Mouse (Mus musculus) layer of hippocampus, adult 18-20 months (tissue): ENCODE measurements at regions not wholly inside any gene's neighbourhood (a gene's known extent, or its start where the extent isn't known, plus 50 kb on each side); places are given as distances from the start of the nearest gene placed in this dataset.
"Not testable (repeated sequence)": the region's sequence is repeated elsewhere in the genome, so short reads cannot be mapped to it uniquely, and the experiment has no call there.

Experiments used
- DNase-seq, 2 experiments: peaks; one replicate each; pipeline ENCODE4 v3.0.0; 2022; ENCODE audit warnings: low spot score in 2 of 2

GRCm38 (mm10) chrX:131383501-131383900 lies 1634.0 kb downstream of the Diaph2 start:
- DNase-seq: no peak

- DNase-seq: no peak
Observed at GRCm38 (mm10) chrX:131402189-131402588, 1652.6 kb downstream of the Diaph2 start.

GRCm38 (mm10) chrX:131402891-131403290 lies 1653.3 kb downstream of the Diaph2 start:
- not testable (repeated sequence) for DNase-seq

GRCm38 (mm10) chrX:131406685-131407084 lies 1657.1 kb downstream of the Diaph2 start:
- no peak for DNase-seq

GRCm38 (mm10) chrX:131410567-131410966 lies 1661.0 kb downstream of the Diaph2 start:
- DNase-seq: no peak

GRCm38 (mm10) chrX:131422178-131422577 lies 1672.6 kb downstream of the Diaph2 start:
- no peak for DNase-seq

DNA sequence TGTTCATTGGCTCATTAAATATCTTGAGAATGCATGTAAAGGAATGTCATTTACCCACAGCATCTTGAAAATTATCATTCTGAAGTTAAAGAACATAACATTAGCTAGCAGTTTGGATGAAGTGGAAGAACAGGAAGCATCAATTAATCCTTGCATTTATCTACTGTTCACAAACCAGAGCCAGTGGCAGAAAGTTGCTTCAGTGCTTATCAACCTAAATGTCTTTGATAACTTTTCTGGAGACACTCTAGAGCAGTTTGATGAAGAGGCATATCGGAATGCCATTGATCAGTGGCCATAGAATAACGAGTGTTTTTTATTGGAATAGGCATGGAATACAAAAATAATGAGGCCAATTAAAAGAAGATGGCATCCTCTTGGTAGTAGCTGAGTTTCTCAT lies 1673.3 kb downstream of the Diaph2 start:
- DNase-seq: no peak

DNA sequence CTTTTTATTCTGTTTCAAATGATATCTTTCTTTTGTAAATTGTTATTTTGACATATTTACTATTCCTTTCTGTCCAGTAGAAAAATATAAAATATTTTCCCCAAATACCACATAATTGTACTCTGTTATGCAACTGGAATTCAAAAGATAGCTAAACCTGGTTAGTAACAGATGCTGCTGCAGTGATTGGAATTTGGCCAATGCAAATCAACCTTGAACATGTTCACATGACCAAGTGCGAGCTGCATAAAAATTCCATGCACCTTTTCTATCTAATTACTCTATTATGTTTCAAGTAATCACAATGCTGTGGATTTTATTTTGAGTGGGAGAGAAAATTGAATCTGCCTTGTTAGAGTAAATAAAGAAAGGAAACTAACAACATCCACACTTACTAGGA lies 1684.6 kb downstream of the Diaph2 start:
- peak in 1 of 2 experiments; percentile 2 for DNase-seq

DNA sequence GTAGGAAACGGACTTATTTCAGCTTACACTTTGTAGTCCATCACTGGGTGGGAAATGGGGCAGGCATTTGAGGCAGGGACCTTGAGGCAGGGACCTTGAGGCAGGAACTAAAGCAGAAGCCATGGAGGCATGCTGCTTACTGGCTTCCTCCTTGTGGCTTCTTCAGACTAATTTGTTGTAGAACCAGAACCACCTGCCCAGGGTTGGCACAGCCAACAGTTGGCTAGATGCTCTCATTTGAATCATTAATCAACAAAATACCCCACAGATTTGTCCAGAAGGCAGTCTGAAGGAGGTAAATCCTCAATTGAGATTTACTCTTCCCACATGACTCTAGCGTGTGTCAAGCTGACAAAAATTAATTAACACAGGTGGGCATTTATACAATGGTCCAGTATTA lies 1703.3 kb downstream of the Diaph2 start:
- DNase-seq: no peak

DNA sequence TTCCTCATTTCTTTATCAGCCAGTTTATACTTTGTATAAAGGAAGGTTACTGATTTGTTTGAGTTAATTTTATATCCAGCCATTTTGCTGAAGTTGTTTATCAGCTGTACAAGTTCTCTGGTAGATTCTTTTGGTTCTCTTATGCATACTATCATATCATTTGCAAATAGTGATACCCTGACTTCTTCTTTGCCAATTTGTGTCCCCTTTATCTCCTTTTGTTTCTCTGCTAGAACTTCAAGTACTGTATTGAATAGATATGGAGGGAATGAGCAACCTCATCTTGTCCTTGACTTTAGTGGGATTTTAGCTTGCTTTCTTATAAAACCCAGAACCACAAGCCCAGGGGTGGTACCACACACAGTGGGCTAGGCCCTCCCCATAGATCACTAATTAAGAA lies 1711.1 kb downstream of the Diaph2 start:
- DNase-seq: no peak

DNA sequence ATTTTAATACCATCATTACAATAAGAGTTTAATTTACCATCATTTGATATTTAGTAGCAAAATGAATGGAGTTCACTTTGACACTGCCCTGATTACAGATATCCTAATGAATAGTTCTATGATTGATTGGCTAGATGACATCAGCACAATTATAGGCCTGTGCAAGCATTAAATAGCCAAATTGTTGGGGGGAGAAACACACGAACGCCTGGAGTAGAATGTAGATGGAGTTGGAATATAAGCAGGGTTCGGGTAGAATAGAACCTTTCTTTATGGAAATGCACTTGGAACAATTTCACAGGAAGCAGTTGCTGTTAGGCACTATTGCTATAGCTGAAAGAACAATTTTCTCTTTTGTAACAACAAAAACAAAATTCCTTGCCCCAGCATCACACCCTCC lies 1739.8 kb downstream of the Diaph2 start:
- DNase-seq: no peak

- no peak for DNase-seq
Observed at GRCm38 (mm10) chrX:131501409-131501808, 1751.9 kb downstream of the Diaph2 start.

DNA sequence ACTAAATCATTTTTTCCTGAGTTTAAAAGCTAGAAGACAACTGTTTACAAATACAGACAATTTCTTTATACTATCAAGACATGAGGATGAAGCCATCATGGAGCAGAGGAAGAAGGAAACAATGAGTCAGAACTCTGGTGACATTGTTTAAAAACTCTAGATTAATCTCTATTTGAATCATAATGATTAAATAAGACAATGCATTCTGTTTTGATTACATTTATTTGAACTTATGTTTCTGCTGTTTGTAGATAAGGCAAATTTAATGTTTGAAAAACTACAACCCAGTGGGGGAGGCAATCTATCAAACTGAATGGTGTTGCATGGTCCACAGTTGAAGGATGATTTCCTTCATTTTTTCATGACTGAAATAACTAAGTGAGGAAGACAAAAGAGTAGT lies 1757.3 kb downstream of the Diaph2 start:
- no peak for DNase-seq
